Comparison of ENCODE assay signal across 23 mouse cellular contexts in the genomic region with DNA sequence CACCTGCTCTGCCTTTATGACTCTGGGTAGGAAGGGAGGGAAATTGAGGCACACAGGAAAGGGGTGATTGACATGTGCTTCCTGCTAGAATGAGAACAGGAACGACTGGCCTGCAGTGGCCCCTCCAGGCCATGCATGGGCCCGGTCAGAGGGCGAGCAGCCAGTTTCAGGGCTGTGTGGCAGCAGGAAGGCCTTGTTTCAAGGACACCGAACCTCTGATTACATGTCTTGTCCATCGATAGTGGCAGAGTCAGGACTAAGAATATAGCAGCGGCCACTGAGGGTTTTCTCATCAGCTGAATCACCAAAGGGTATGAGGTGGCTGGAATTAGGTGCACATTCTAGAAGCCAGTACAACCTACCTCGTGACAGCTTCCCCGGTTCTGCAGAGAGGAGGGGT. TPM values are rescaled to one million over a fixed set of nuclear protein-coding genes. Genes with fewer than 3 reads are reported as not detected.
DNase-seq lines count a peak whose midpoint lies in the region; ATAC-seq lines count a peak whose summit lies in the region.
"Had no signal": no experiment of that assay in that cellular context is flagged by ENCODE, and none has a peak within 500 bp of the region (broad histone marks: within the 10 kb centered on the region; RNA-seq: fewer than 3 reads in every experiment).

No protein-coding gene starts in this region.

- H3K27me3 ChIP-seq in heart, embryonic 11.5 days (ENCODE audit: control insufficient read depth, insufficient read depth, low read length) = no peaks in the 10 kb centered on the region
- H3K27me3 ChIP-seq in heart, embryonic 15.5 days = no peaks in the 10 kb centered on the region
- H3K27me3 ChIP-seq: CH12.LX; embryonic facial prominence, embryonic 13.5 days; forebrain, embryonic 12.5 days; intestine, embryonic 15.5 days; Patski had no signal

- no peak overlapping the region for H3K4me3 ChIP-seq in heart, embryonic 11.5 days (ENCODE audit: low read depth, low read length)
- no peak overlapping the region for H3K4me3 ChIP-seq in heart, embryonic 15.5 days
- H3K4me3 ChIP-seq: embryonic facial prominence, embryonic 13.5 days; forebrain, embryonic 12.5 days; heart, adult 2 months; hindbrain, embryonic 10.5 days; intestine, embryonic 15.5 days had no signal

- no peak for ATAC-seq in heart, embryonic 11.5 days (replicated peaks; ENCODE audit: insufficient number of reproducible peaks, low FRiP score, low TSS enrichment)
- no peak for ATAC-seq in heart, embryonic 15.5 days (replicated peaks; ENCODE audit: insufficient number of reproducible peaks, insufficient read depth, low FRiP score, low read depth)
- ATAC-seq: activated CD4-positive, CD25-positive, alpha-beta regulatory T cell, adult 4 months; forebrain, embryonic 16.5 days; intestine, embryonic 15.5 days; Patski had no signal

- H3K27ac ChIP-seq in heart, embryonic 11.5 days (ENCODE audit: low read depth, low read length) = 0 out of 2 replicates have a peak overlapping the region, but pooled peaks have one; percentile 7
- peak overlapping the region; percentile 21 for H3K27ac ChIP-seq in heart, embryonic 15.5 days
- H3K27ac ChIP-seq: embryonic facial prominence, embryonic 13.5 days; forebrain, embryonic 12.5 days; heart, adult 2 months; hindbrain, embryonic 10.5 days; hindbrain, embryonic 14.5 days; intestine, embryonic 15.5 days had no signal

- peak; percentile 62 for DNase-seq in adrenal gland, adult 2 months
- no peak for DNase-seq in adrenal gland, adult 18-20 months (ENCODE audit: low spot score in 2 of 2)
- no peak for DNase-seq in heart, postnatal 14 days
- DNase-seq in heart, adult 9 months (ENCODE audit: low spot score in 2 of 2) = no peak
- peak; percentile 42 for DNase-seq in ovary, adult 18-20 months (ENCODE audit: low spot score)
- DNase-seq in ovary, postnatal 10 days (ENCODE audit: low spot score) = no peak
- DNase-seq: cerebellum, adult 11-12 months; cerebellum, adult 9-10 months; cerebellum, postnatal 36 days; gastrocnemius, postnatal 10 days; heart, adult 2 months; kidney, adult 18-20 months had no signal

- H3K9me3 ChIP-seq in heart, embryonic 11.5 days (replicated peaks; ENCODE audit: control insufficient read depth, low read length) = no peaks in the 10 kb centered on the region
- no peaks in the 10 kb centered on the region for H3K9me3 ChIP-seq in heart, embryonic 15.5 days (replicated peaks)
- H3K9me3 ChIP-seq: embryonic facial prominence, embryonic 13.5 days; forebrain, embryonic 12.5 days; hindbrain, embryonic 10.5 days; intestine, embryonic 15.5 days had no signal

- WGBS in heart, embryonic 11.5 days (ENCODE audit: insufficient replicate concordance) = 42% methylated on average over 8 of the region's 8 CpGs
- WGBS in heart, embryonic 15.5 days = 32% methylated on average over 8 of the region's 8 CpGs

- intact Hi-C loops in heart, postnatal 14 days (cut with DNase I) = no loop called here

- peak overlapping the region; percentile 23 for H3K4me2 ChIP-seq in heart, embryonic 11.5 days
- peak overlapping the region; percentile 25; the same call in 1 of the 2 replicates for H3K4me2 ChIP-seq in heart, embryonic 15.5 days
- H3K4me2 ChIP-seq: embryonic facial prominence, embryonic 13.5 days; forebrain, embryonic 12.5 days; hindbrain, embryonic 14.5 days; intestine, embryonic 15.5 days had no signal

- H3K9ac ChIP-seq in heart, embryonic 11.5 days (ENCODE audit: low read depth, low read length) = no peak overlapping the region; the same call in 1 of the 2 replicates
- H3K9ac ChIP-seq in heart, embryonic 15.5 days = no peak overlapping the region
- H3K9ac ChIP-seq: embryonic facial prominence, embryonic 13.5 days; forebrain, embryonic 12.5 days; hindbrain, embryonic 14.5 days; intestine, embryonic 15.5 days had no signal

- H3K36me3 ChIP-seq in heart, embryonic 11.5 days (ENCODE audit: control insufficient read depth, insufficient read depth, low read length) = peaks cover 2% of the 10 kb centered on the region; the same call in 1 of the 2 replicates
- H3K36me3 ChIP-seq in heart, embryonic 15.5 days = 0 out of 2 replicates have a peak, but pooled peaks cover 2% of the 10 kb centered on the region

- peaks cover 59% of the 10 kb centered on the region for H3K4me1 ChIP-seq in heart, embryonic 11.5 days (ENCODE audit: control insufficient read depth, insufficient read depth, low read length)
- peaks cover 75% of the 10 kb centered on the region for H3K4me1 ChIP-seq in heart, embryonic 15.5 days (replicated peaks)

RNA-seq across cellular contexts. Expression of gene Fam83d, which starts 7.0 kb away (rescaled TPM):
- total RNA-seq in adrenal gland, adult 2 months (2021) = under 1 TPM; 0.49 to 0.69 TPM
- 2.8 and 3.2 TPM in 2 replicates for polyA plus RNA-seq in adrenal gland, adult 2 months (2012; rRNA removed)
- total RNA-seq in adrenal gland, adult 18-20 months (2021) = under 1 TPM; 0.26 to 0.53 TPM
- 50.1 and 54.4 TPM in 2 replicates for polyA plus RNA-seq in heart, embryonic 11.5 days (2014; fragmentation: Nextera tagmentation; extraction: Ambion mirVana)
- 1 to 10 TPM; 2.7 to 3.9 TPM for total RNA-seq in heart, postnatal 14 days (2021)
- 52.3 and 53.3 TPM in 2 replicates for polyA plus RNA-seq in heart, embryonic 15.5 days (2015; fragmentation: Nextera tagmentation; extraction: Ambion mirVana)

RNA-seq across cellular contexts. Expression of gene Dhx35, which starts 19.7 kb away (rescaled TPM):
- total RNA-seq in adrenal gland, adult 2 months (2021) = 10 to 100 TPM in 1 of 2 experiments, 1 to 10 TPM in 1; 7.0 to 13.2 TPM
- polyA plus RNA-seq in adrenal gland, adult 2 months (2012; rRNA removed) = 14.9 and 16.6 TPM in 2 replicates
- 10 to 100 TPM in 1 of 2 experiments, 1 to 10 TPM in 1; 9.7 to 11.1 TPM for total RNA-seq in adrenal gland, adult 18-20 months (2021)
- polyA plus RNA-seq in heart, embryonic 11.5 days (2014; fragmentation: Nextera tagmentation; extraction: Ambion mirVana) = 14.2 and 15.3 TPM in 2 replicates
- total RNA-seq in heart, postnatal 14 days (2021) = 10 to 100 TPM; 16.4 to 22.9 TPM
- polyA plus RNA-seq in heart, embryonic 15.5 days (2015; fragmentation: Nextera tagmentation; extraction: Ambion mirVana) = 11.8 and 12.5 TPM in 2 replicates

Comparison
In these comparisons a context has a peak if more than half of its experiments do, and no peak if none do; other contexts are left out.
1. DNase-seq: peak in adrenal gland, adult 2 months (single experiment) and ovary, adult 18-20 months (single experiment); none in adrenal gland, adult 18-20 months (0 of 2), heart, postnatal 14 days (0 of 2), heart, adult 9 months (0 of 2) and ovary, postnatal 10 days (single experiment).